In the genomic region with DNA sequence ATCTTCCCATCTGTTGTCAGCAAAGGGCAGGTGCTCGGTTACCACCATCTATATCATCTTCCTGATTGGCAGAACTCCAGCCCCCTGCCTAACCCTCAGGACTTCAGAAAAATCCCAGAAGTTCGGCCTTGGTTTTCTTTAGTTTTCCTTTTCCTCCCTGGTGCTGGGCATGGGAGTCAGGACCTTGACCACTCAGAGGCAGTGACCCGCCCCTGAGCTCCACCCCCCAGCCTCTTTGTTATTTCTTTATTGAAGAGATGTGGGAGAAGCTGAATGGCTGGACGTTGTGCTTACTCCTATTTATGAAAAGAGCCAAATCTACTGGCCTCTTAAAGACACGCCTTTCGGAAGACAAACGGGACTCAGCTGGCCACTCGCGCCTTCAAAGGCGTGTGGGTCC, we compare ENCODE assay signal across 8 mouse cellular contexts. TPM values are rescaled to one million over a fixed set of nuclear protein-coding genes. Genes with fewer than 3 reads are reported as not detected.
A peak's percentile ranks its signal among the peaks of the same experiment; 100 is the strongest.
DNase-seq lines count a peak whose midpoint lies in the region; ATAC-seq lines count a peak whose summit lies in the region.

No protein-coding gene starts in this region.

- H3K36me3 ChIP-seq in erythroblast, embryonic 14.5 days (ENCODE audit: control insufficient read depth): no peaks in the 10 kb centered on the region

- peak; percentile 65 to 80 for DNase-seq in adrenal gland, postnatal 36 days
- peak; percentile 46 for DNase-seq in gastrocnemius, postnatal 10 days
- peak; percentile 77 for DNase-seq in kidney, postnatal 10 days
- DNase-seq in lung, postnatal 36 days: peak; percentile 89
- peak; percentile 56 for DNase-seq in testis, postnatal 14 days (ENCODE audit: low spot score)
- DNase-seq in layer of hippocampus, adult 18-20 months (ENCODE audit: low spot score in 2 of 2): no peak

- peaks cover 8% of the 10 kb centered on the region for H3K9me3 ChIP-seq in erythroblast, embryonic 14.5 days (ENCODE audit: control insufficient read depth, low read length)

- H3K27me3 ChIP-seq in erythroblast, embryonic 14.5 days (ENCODE audit: control insufficient read depth): peaks cover 76% of the 10 kb centered on the region

- peaks cover 23% of the 10 kb centered on the region for H3K4me1 ChIP-seq in erythroblast, embryonic 14.5 days (ENCODE audit: control insufficient read depth)

- H3K4me3 ChIP-seq in erythroblast, embryonic 14.5 days (replicated peaks): peak overlapping the region; percentile 74

- ATAC-seq in erythroblast, adult 5-6 weeks (replicated peaks; ENCODE audit: low FRiP score, poor library complexity, severe bottlenecking): no peak; the same call in 1 of the 2 replicates

RNA-seq across cellular contexts. Expression of a gene that starts 0.6 kb away (rescaled TPM):
- 0.01 TPM in 2 replicates for polyA plus RNA-seq in erythroblast, embryonic 14.5 days (2012)
- 10.0 and 11.0 TPM in 2 replicates for total RNA-seq in erythroblast, adult 5-6 weeks (2015; ENCODE audit: low replicate concordance)
- total RNA-seq in erythroblast, adult 5-6 weeks (2017; ENCODE audit: low replicate concordance): 16.4 and 23.5 TPM in 2 replicates
- 100 to 1,000 TPM in 1 of 2 experiments, 10 to 100 TPM in 1; 77.7 to 152 TPM for total RNA-seq in adrenal gland, postnatal 36 days (2021)
- total RNA-seq in gastrocnemius, postnatal 10 days (2021): 10 to 100 TPM in 1 of 2 experiments, 1 to 10 TPM in 1; 9.3 to 11.2 TPM
- total RNA-seq in layer of hippocampus, adult 18-20 months (2021): 100 to 1,000 TPM; 163 to 201 TPM

RNA-seq across cellular contexts. Expression of a gene that starts 12.0 kb away (rescaled TPM):
- polyA plus RNA-seq in erythroblast, embryonic 14.5 days (2012): 1.8 and 4.0 TPM in 2 replicates
- total RNA-seq in erythroblast, adult 5-6 weeks (2015; ENCODE audit: low replicate concordance): 0.38 and 5.4 TPM in 2 replicates
- total RNA-seq in erythroblast, adult 5-6 weeks (2017; ENCODE audit: low replicate concordance): 8.0 and 9.2 TPM in 2 replicates
- total RNA-seq in adrenal gland, postnatal 36 days (2021): 10 to 100 TPM; 40.3 to 55.6 TPM
- 10 to 100 TPM; 23.1 to 24.5 TPM for total RNA-seq in gastrocnemius, postnatal 10 days (2021)
- total RNA-seq in layer of hippocampus, adult 18-20 months (2021): 10 to 100 TPM; 36.6 to 37.1 TPM

Comparison
In these comparisons a context has a peak if more than half of its experiments do, and no peak if none do; other contexts are left out.
1. DNase-seq: peak in adrenal gland, postnatal 36 days (2 of 2), gastrocnemius, postnatal 10 days (single experiment), kidney, postnatal 10 days (single experiment), lung, postnatal 36 days (single experiment) and testis, postnatal 14 days (single experiment); none in layer of hippocampus, adult 18-20 months (0 of 2).